Mouse (Mus musculus) layer of hippocampus, postnatal 25 days (tissue): ENCODE data around the gene Ttc30a1. TPM values are rescaled to one million over a fixed set of nuclear protein-coding genes. Genes with fewer than 3 reads are reported as not detected.
"Not testable (repeated sequence)": the region's sequence is repeated elsewhere in the genome, so short reads cannot be mapped to it uniquely, and the experiment has no call there.

Experiments
- DNase-seq, 2 experiments: peaks; one replicate each; pipeline ENCODE4 v3.0.0; 2022; ENCODE audit warnings: mixed read lengths in 2 of 2, low spot score in 1 of 2; ENCODE audit errors: extremely low spot score in 1 of 2
- total RNA-seq, 2 experiments: library from RNA; stranded (reverse); gene quantifications; 2 replicates each; pipeline ENCODE4 v1.2.3; 2021

Gene Ttc30a1
- total RNA-seq, 2 experiments from 2014 or later, result 3.1 to 3.2 TPM

DNA sequence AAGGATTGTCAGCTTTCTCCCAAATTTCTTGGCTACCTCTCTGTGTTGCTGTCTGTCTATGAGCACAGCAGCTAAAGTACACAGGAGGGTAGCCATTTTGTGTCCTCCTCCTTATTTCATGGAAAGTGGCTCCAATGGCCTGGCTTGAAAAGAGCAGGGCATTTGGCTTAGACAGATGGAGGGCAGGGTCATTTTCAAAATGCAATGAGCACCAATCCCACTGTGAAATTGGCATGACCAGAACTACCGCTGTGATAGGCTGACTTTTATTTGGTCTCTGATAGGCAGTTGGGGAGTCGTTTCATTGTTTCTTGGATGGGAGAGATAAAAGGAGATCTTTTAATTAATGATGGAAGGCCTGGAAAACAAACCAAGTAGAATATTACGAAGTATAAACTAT is 2.1 kb upstream of the Ttc30a1 start:
- no peak for DNase-seq

DNA sequence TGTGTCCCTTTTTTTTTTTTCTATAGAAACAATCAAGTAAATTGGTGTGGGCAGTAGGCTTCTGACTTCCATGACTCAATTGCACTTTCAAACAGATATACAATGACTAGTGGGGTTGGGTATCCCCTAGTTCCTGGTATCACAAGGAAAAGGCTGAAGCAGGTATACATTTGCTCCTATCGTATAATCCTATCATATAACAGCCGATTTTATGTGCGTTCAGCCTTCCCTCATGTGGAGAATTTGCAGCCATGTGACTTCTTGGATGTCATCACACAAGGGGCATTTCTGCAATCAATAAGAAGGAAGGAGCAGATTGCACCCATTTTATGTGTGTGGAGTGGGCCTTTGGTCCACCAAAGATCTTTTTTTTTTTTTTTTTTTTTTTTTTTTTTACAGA is 1.3 kb upstream of the Ttc30a1 start:
- no peak for DNase-seq

DNA sequence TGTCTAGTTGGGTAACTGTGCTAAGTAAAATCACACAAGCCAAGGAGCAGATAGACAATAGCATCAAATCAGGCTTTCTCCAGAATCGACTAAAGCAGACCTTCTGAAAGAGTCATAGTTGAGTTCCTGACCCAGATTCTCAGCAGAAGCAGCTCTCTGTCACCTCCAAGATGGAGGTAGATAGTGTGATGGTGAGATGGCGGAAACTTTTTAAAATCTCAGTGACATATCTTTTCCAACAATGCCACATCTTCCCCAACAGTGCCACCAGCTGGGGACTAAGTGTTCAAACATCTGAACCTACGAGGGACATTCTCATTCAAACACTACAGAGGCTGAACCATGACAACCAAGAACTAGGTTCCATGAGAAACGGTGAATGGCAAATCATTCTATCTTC is 859 bp upstream of the Ttc30a1 start:
- no peak for DNase-seq

DNA sequence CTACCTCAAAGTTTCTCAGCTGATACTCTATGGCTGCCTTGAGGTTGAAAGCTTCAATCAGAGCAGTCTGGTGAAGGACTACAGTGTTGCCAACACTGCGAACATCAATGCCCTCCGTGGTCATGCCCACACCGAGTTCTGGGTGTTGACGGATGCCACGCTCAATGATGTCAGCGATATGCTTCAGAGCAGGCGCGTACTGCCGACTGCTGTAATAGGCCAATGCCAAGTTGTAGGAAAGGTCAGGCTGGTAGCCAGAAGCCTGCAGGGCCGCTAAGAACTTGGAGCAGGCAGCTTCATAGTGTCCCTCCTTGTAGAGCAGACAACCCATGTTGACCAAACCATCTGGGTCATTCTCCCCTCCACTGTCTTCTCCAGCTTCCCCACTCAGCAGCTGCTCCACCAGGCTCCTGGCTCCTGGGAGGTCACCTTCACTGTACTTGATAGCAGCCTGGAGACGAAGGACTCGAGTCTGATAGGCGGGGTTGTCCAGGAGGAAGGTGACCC is 781 bp downstream of the Ttc30a1 start:
- not testable (repeated sequence) for DNase-seq

DNA sequence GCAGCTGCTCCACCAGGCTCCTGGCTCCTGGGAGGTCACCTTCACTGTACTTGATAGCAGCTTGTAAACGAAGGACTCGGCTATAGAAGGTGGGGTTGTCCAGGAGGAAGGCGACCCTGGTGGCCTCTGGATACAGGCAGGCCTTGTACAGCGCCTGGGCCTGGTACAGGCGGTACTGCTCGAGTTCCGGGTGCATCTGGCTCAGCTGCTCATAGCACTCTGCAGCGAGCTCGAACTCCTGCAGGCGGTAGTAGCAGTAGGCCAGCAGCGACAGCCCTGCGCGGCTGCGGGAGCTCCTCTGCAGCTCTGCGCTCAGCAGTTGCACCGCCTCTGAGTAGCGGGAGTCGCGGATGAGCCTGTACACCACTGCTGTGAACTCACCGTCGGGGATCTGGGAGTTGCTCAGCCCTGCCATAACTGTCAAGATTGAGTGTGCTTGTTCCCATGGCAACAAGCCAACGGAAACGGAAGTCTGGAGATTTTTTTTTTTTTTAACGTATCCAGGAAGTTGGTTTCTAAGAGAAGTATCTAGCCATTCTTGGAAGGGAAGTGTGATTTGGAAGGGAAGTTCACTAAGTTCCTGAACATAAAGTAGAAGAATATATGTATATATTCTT is 3.9 kb downstream of the Ttc30a1 start, which contains the start of gene Ttc30a2:
Gene Ttc30a2 (minus strand): TSS at position 419 of the 617 bp plus-strand sequence.
- DNase-seq, result not testable (repeated sequence)

DNA sequence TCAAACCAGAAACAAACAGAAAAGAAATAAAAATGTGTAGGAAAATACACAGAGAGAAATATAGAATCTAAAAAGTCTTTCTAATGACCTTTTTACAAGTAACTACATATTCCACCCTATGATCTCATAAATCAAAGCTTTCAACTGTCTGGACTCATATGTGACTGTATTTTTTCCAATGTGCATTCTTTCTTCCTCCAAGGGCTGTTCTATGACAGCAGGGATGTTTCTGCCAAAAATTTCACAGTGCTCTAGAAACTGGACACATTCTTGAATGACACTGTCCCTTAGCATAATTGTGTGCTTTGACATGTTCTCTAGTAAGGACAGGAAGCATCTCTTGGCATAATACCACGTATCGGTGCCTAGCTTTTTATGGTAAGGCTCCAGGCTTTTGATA is 5.7 kb downstream of the Ttc30a1 start:
- not testable (repeated sequence) for DNase-seq

DNA sequence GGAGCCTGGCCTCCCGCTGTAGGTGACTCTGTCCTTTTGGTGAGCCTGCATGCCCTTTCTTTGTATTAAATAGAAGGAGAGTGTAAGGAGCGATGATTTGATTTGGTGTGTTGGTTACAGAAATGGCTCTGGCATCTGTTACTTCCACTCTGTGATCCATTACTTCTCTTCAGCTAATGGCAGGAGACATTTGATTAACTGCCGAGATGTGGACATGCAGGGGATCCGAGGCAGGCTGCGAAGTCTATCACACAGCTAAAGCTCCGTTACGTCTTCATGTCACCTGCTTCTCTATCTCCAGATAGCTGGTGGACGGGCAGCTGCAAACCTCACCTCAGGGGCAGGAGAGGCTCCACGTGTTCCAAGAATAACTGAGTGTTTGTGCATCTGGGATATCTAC is 7.6 kb downstream of the Ttc30a1 start:
- no peak for DNase-seq

DNA sequence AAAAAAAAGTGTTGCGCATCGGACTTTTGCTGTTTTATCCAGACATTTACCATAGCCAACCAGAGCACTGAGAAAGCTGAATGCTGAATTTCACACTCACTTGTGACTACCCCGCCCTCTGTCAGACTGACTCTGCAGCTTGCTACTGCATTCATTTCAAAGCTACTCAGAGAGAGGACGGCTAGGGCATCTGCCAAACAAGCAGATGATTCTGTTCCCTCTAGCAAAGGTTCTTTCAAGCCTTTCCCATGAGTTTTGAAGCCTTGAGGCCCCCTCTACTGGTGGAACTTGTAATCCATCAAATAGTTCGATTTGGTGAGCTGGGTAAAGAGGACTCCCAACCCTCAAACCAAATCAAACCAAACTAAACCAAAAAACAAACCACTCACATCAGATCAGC is 16.8 kb downstream of the Ttc30a1 start:
- peak; percentile 31 to 62 for DNase-seq

DNA sequence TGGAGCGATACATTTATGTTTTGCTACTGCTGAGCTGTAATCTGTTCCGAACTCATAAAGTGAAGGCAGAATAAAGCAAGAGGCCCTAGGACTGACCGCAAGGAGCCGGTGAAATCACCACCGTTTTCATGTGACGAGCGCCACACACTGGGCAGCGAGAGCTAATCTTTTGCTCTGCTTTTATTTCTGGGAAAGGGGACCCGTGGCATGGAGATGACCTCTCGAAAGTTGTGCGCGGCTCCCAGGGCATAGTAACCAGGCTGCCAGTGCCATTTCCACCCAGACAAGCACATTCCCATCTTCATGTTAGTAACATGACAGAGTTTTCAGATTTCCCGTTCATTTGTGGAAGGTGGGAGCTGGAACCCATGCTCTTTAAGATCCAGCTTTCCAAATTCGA is 17.3 kb downstream of the Ttc30a1 start:
- DNase-seq, result peak in 1 of 2 experiments; percentile 48

DNA sequence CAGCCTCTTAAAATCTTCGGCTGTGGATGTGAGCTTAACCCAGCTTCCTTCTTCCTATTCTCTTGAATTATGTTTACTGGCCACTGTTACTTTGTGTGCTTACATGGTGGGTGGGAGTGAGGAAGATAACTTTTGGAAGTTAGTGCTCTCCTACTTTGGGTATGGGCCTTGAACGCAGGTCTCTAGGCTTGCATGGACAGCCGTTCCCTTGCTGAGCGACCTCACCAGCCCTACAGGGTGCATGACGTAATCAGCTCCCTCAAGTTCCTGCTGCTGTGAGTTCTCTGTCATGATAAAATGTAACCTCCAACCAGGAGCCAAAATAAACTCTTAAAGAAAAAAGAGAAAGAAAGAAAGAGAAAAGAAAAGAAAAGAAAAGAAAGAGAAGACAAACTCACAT is 17.7 kb downstream of the Ttc30a1 start:
- no peak for DNase-seq

DNA sequence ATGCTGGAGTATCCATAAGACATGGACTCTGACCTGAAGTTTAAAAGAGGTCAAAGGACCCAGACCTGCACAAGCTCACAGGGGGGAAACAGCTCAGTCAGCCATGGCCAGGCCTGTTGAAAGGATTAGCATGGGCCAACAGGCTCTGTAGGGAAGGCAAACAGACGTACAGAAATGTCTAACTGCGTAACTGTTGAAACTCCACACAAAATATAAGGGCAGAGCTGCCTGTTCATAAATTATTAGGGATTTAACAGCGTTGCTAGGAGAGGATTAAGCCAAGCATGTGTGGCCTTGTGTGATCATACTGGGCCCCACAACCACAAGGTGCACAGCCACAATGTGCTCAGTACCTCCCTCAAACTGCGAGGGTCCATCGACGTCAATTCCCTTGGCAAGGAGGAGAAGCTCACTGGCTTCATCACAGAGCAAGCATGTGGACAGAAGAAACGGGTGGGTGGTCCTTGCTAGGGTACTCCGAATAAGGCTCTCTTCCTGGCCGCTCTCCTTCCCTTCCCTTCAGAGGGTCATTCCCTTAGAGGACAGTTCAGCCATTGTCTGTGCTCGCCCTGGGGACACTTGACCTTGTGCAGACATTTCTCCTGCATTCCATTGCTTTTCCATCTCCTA is 18.4 kb downstream of the Ttc30a1 start:
- DNase-seq, result no peak

DNA sequence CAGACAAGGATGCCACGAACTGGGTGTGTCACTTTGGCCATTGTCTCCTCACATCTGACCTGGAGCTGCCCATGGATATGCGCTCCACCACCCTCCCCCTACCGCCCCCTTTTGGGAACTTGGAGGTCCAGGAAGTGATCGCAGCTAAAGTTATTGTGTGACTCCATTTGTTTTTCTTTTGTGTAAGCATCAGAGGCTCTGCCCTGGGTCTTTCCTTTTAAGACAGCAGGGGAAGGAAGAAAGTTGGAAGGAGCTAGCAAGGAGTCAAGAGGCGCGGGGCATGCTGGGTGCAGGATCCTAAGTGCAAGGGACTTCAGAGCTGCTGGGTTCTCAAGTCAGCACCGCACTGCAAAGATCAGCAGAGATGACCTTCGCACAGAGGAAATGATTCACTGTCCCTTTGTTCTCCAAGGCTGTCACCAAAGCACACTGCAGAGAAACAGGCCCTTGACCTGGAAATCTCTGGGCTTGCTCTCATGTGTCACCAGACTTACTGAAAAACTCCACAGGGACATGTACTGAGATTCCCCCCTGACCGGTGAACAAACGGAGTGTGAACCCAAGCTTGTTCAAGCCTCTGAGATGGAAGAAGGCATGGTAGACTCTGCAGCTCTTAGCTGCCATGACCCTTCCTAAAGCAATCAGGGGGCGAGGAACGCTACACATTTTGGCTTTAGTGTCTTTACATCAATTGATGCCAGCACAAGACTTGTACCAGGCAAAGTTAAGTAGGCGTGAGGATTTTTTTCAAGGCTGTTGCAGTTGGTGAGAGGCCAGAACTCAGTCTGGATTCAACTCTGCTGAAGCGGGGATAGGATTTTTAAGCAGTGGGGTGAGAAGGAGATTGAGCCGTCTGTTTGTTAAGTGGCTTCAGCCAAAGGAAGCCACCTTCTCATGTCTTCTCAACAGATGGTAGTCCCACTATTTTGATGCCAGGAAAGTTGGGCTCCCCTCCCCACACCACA is 21.1 kb downstream of the Ttc30a1 start:
- no peak for DNase-seq

DNA sequence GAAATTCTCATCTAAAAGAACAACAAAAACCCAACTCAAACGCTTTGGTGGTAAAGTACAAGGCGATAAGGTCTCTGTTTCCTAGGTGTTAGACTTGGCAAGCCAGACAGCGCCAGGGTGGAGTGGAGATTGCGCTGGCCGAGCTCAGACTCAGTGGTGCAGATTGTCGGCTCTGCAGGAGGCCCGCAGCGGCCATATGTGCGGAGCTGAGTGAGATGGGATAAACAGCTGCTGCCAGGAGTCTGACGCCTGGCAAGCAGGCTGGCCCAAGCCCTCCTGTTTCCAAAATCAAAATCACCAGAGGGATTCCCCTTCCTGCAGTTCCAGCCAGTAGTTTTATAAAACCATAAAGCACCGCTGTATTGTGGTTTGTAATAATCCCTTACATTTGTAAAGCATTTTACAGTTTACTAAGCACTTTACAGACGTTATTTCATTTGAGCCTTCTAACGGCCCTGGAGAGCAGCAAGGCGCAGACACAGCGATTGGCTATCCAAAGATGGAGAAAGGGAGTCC is 21.9 kb downstream of the Ttc30a1 start:
- DNase-seq, result no peak

DNA sequence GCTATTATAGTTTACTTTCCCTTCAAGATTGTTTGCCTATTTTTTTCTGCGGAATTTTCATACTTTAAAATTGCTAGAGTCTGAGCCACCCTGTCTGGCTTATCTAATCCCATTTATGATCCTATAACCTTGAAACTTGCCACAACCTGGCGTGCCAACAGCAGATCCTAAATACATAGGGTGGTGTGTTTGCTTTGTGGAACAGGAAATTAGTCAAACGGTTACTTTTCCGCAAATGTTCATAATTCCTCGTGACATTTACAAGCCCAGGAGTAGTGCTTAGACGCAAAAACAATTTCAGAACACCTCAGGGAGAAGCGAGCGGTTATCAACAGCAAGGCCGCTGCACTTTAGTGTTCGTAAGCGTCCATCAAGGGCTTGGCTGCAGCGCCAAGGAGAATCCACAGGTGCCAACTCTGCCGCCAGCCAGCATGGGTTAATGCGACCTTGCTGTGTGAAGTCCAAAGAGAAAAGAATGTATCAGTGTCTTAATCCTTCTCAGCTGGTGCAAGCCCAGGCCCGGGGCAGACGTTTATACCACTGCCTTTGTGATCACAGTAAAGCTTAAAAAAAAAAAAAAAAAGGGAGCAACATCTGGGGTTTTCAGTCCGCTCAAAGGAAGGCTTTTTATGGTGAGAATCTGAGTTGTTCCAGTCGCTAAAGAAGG is 22.5 kb downstream of the Ttc30a1 start:
- DNase-seq, result no peak

DNA sequence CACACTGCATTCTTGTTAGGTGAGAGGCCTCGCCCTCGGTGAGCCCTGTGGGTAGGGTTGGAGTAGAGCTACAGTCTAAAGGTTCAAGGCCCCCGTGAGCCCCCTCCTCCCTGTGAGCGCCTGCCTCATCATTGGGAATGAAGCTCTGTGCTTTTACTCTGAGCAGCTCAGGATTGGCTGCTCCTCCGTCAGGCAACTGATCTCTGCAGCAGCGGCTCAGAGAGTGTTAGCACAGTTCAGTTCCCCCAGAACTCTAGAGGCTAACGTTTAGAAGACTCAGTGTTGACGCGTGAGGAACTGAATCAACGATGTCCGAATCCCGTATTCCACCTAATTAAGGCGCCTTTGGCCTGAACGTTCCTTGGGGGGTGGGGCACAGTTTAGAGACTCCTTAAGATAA is 26.1 kb downstream of the Ttc30a1 start:
- DNase-seq, result no peak

DNA sequence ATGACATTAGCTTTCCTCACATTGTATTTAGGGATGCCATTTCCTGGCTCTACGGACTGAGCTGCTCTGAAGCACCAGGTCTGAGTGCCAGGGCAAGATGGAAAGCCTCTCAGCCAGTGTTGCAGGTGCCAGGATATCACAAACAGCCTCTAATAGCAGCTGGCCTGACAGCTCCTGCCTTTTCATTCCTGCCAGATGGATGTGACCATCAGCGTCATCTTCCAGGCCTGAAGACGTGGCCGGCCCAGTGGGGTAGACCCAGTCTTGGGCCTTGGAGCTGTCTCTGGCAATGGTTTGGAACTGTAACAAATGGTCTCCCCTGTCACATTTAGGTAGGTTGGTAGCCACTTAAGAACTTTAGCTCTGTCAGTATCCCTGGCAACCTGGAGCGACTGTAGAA is 28.4 kb downstream of the Ttc30a1 start:
- no peak for DNase-seq

DNA sequence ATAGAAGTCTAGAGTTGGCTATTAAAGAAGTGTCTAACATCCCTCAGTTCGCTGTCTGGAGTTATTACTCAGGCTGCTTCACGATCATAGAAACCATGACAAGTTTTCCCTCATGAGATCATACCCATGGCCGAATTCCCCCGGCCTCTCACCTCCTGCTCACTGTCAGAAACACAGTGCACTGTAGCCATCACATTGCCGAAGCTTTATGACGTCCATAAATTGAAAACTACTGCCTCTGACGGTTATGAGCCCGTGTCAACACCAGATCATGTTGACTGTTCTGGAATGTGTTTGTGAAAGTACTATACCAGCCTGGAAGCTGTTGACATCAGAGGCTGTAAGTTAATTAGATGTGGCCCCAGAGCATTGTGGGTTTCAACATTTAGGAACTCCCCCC is 31.1 kb downstream of the Ttc30a1 start:
- DNase-seq, result no peak

DNA sequence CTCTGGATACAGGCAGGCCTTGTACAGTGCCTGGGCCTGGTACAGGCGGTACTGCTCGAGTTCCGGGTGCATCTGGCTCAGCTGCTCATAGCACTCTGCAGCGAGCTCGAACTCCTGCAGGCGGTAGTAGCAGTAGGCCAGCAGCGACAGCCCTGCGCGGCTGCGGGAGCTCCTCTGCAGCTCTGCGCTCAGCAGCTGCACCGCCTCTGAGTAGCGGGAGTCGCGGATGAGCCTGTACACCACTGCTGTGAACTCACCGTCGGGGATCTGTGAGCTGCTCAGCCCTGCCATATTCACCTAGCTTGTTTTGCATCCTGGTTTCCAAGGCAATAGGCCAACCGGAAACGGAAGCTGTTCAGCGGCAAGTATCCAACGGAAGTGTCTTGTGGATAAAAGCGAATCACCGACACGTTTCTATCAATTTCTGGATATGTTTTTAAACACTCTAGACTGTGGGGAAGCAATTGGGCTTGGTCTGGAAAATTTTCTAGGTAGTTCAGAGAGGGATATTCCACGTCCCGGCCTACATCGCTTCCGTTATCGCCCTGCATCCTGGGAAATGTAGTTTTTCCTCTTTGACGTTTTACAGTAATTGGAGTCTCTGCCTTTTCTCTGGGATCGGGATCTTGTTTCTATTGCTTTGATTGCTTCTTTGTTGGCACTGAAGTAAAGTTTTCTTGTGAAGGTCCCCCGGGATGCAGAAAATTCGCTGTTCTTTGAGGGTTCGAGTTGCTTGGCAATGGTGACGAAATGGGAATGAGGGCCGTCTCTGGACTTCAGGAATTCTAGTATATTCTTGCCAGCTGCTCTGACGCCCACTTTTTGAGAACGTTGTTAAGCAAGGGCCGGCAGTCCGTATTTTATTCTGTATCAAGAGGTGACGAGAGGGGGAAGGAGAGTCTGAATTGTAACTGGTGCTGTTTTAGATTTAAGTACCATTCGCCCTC is 43.4 kb downstream of the Ttc30a1 start, which contains the start of gene Ttc30b:
Gene Ttc30b (minus strand): TSS at position 469 of the 947 bp plus-strand sequence.
- peak; percentile 60 to 63 for DNase-seq

DNA sequence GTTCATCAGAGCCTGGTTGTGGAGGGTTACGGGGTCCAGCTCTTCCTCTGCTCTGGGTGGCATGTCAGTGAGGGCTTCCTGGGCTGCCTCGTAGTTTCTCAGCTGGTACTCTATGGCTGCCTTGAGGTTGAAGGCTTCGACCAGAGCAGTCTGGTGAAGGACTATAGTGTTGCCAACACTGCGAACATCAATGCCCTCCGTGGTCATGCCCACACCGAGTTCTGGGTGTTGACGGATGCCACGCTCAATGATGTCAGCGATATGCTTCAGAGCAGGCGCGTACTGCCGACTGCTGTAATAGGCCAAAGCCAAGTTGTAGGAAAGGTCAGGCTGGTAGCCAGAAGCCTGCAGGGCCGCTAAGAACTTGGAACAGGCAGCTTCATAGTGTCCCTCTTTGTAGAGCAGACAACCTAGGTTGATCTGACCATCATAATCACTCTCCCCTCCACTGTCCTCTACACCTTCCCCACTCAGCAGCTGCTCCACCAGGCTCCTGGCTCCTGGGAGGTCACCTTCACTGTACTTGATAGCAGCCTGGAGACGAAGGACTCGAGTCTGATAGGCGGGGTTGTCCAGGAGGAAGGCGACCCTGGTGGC is 44.1 kb downstream of the Ttc30a1 start:
- DNase-seq, result not testable (repeated sequence)
